Mouse (Mus musculus) urinary bladder, postnatal 4 days (tissue): ENCODE data around the gene Gm42906.

Experiments
- DNase-seq, 2 experiments: peaks; one replicate each; pipeline ENCODE4 v3.0.0; 2021 to 2022; ENCODE audit warnings: low spot score in 2 of 2

Gm42906 gene

GRCm38 (mm10) chr5:151066016-151066415, 361.9 kb downstream of the Gm42906 start:
- DNase-seq: no peak

- no peak for DNase-seq
These were observed 362.7 kb downstream of the Gm42906 start for GRCm38 (mm10) chr5:151065228-151065627.

GRCm38 (mm10) chr5:151061942-151062341, 366.0 kb downstream of the Gm42906 start:
- no peak for DNase-seq

- DNase-seq: no peak
These were observed 367.5 kb downstream of the Gm42906 start for GRCm38 (mm10) chr5:151060476-151060875.

GRCm38 (mm10) chr5:151059772-151060171, 368.2 kb downstream of the Gm42906 start:
- no peak for DNase-seq

- no peak for DNase-seq
These were observed 368.6 kb downstream of the Gm42906 start for GRCm38 (mm10) chr5:151059352-151059751.

- no peak for DNase-seq
These were observed 370.2 kb downstream of the Gm42906 start for GRCm38 (mm10) chr5:151057716-151058115.

GRCm38 (mm10) chr5:151056920-151057294, 371.1 kb downstream of the Gm42906 start:
- DNase-seq: no peak

- no peak for DNase-seq
These were observed 371.6 kb downstream of the Gm42906 start for GRCm38 (mm10) chr5:151056255-151056919.

GRCm38 (mm10) chr5:151055426-151056090, 372.4 kb downstream of the Gm42906 start:
- no peak for DNase-seq

- no peak for DNase-seq
These were observed 373.2 kb downstream of the Gm42906 start for GRCm38 (mm10) chr5:151054743-151055114.

GRCm38 (mm10) chr5:151054100-151054742, 373.7 kb downstream of the Gm42906 start:
- no peak for DNase-seq

- no peak for DNase-seq
These were observed 374.8 kb downstream of the Gm42906 start for GRCm38 (mm10) chr5:151053190-151053589.

GRCm38 (mm10) chr5:151052331-151052730, 375.6 kb downstream of the Gm42906 start:
- no peak for DNase-seq

- DNase-seq: no peak
These were observed 380.5 kb downstream of the Gm42906 start for GRCm38 (mm10) chr5:151047488-151047887.

- DNase-seq: no peak
These were observed 381.0 kb downstream of the Gm42906 start for GRCm38 (mm10) chr5:151046917-151047316.

- DNase-seq: no peak
These were observed 381.8 kb downstream of the Gm42906 start for GRCm38 (mm10) chr5:151046131-151046530.

GRCm38 (mm10) chr5:151042911-151043310, 385.1 kb downstream of the Gm42906 start:
- DNase-seq: no peak

- no peak for DNase-seq
These were observed 390.1 kb downstream of the Gm42906 start for GRCm38 (mm10) chr5:151037871-151038270.

- DNase-seq: no peak
These were observed 393.0 kb downstream of the Gm42906 start for GRCm38 (mm10) chr5:151034715-151035512.

GRCm38 (mm10) chr5:151028906-151029305, 399.1 kb downstream of the Gm42906 start:
- no peak for DNase-seq

GRCm38 (mm10) chr5:151027171-151027570, 400.8 kb downstream of the Gm42906 start:
- DNase-seq: no peak
